Mouse (Mus musculus): ENCODE data around the gene Ntpcr. TPM values are rescaled to one million over a fixed set of nuclear protein-coding genes. Genes with fewer than 3 reads are reported as not detected.

Gene Ntpcr
- polyA plus RNA-seq (2015; fragmentation: Nextera tagmentation; extraction: Ambion mirVana): 30.6 and 32.7 TPM in 2 replicates

DNA sequence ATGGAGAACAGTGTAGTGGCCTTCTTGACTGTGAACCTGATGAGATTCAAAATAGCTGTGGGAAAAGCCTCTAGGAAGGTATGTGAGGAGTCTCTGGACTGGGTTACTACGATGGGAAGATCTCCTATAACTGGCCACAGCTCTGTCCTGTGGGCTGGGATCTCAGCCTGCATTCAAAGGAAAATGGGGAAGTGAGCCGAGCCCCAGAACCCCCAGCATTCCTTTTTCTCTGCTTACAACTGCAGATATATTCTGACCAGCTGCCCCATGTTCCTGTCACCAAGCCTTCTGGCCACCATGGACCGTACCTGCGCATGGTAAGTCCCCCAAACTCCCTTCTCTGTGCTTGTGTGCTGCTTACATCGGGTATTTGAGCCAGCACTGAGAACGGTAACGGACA lies at the start of gene Ntpcr:
TSS of gene Ntpcr (plus strand) at position 218 of the 400 bp plus-strand sequence.
- H3K9me3 ChIP-seq: no peaks in the 10 kb centered on the region
- H3K27me3 ChIP-seq: no peaks in the 10 kb centered on the region
- no peak within 1 kb of the TSS for H3K4me2 ChIP-seq
- ATAC-seq (ENCODE audit: borderline replicate concordance, extremely low read depth, low FRiP score, low TSS enrichment): no peak
- 69% methylated on average over 7 of the region's 7 CpGs for whole genome bisulfite sequencing
- H3K36me3 ChIP-seq: no peaks in the 10 kb centered on the region
- no peak within 1 kb of the TSS for H3K27ac ChIP-seq
- no peak within 1 kb of the TSS for H3K9ac ChIP-seq
- peaks cover 21% of the 10 kb centered on the region for H3K4me1 ChIP-seq
- H3K4me3 ChIP-seq: no peak within 1 kb of the TSS

GRCm38 (mm10) chr8:125680851-125681408 lies 48.8 kb upstream of the Ntpcr start:
- ATAC-seq (ENCODE audit: borderline replicate concordance, extremely low read depth, low FRiP score, low TSS enrichment): no peak
- H3K4me1 ChIP-seq: no peaks in the 10 kb centered on the region
- 50% methylated on average over 8 of the region's 8 CpGs for WGBS
- no peak overlapping the region for H3K4me2 ChIP-seq
- H3K36me3 ChIP-seq: no peaks in the 10 kb centered on the region
- no peak overlapping the region for H3K27ac ChIP-seq
- H3K9ac ChIP-seq: no peak overlapping the region
- H3K9me3 ChIP-seq: no peaks in the 10 kb centered on the region
- no peak overlapping the region for H3K4me3 ChIP-seq
- H3K27me3 ChIP-seq: no peaks in the 10 kb centered on the region

DNA sequence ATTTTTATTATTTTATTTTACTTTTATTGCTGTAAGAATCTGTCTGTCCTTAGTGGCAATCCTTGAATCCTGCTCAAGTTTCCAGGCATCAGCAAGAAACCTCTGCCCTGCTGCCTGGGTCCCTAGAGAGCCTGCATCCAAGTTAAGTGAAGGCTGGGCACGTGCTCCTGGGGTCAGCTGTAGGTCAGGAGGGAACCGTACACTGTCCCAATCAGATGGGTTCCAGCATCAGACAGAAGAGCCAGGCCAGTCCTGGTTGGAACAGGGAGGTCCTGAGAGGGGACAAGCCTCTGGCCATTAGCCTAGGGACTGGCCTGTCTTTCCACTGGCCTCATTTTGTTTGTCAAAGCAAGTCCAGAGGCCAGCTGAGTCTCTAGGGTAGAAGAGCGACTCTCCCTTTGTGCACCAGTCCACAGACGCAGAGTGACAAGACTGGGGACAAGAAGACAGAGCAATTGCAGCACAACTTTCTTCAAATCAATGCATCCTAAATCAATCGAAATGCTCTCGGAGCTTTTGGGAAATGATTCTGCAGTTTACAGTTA lies 44.5 kb upstream of the Ntpcr start:
- WGBS: 66% methylated on average over 6 of the region's 6 CpGs
- H3K9ac ChIP-seq: no peak overlapping the region
- H3K27ac ChIP-seq: no peak overlapping the region
- no peak overlapping the region for H3K4me2 ChIP-seq
- no peaks in the 10 kb centered on the region for H3K36me3 ChIP-seq
- no peaks in the 10 kb centered on the region for H3K27me3 ChIP-seq
- ATAC-seq (ENCODE audit: borderline replicate concordance, extremely low read depth, low FRiP score, low TSS enrichment): no peak
- H3K4me1 ChIP-seq: peaks cover 7% of the 10 kb centered on the region; the same call in 1 of the 2 replicates
- no peak overlapping the region for H3K4me3 ChIP-seq
- H3K9me3 ChIP-seq: no peaks in the 10 kb centered on the region

GRCm38 (mm10) chr8:125686221-125686865 lies 43.4 kb upstream of the Ntpcr start:
- peaks cover 7% of the 10 kb centered on the region; the same call in 1 of the 2 replicates for H3K4me1 ChIP-seq
- 40% methylated on average over 9 of the region's 9 CpGs for WGBS
- peak; percentile 27; the same call in 1 of the 2 replicates for ATAC-seq (ENCODE audit: borderline replicate concordance, extremely low read depth, low FRiP score, low TSS enrichment)
- H3K27me3 ChIP-seq: no peaks in the 10 kb centered on the region
- H3K9ac ChIP-seq: no peak overlapping the region
- H3K4me2 ChIP-seq: no peak overlapping the region
- H3K36me3 ChIP-seq: no peaks in the 10 kb centered on the region
- H3K9me3 ChIP-seq: no peaks in the 10 kb centered on the region
- no peak overlapping the region for H3K27ac ChIP-seq
- H3K4me3 ChIP-seq: no peak overlapping the region

GRCm38 (mm10) chr8:125690166-125690915 lies 39.4 kb upstream of the Ntpcr start:
- Histone ChIP-seq H3K36me3 (no peaks in the 10 kb centered on the region), H3K9ac (no peak overlapping the region), H3K27ac (no peak overlapping the region), H3K4me2 (no peak overlapping the region), H3K27me3 (no peaks in the 10 kb centered on the region), H3K9me3 (no peaks in the 10 kb centered on the region), H3K4me1 (peaks cover 7% of the 10 kb centered on the region; the same call in 1 of the 2 replicates), H3K4me3 (no peak overlapping the region)
- no peak for ATAC-seq (ENCODE audit: borderline replicate concordance, extremely low read depth, low FRiP score, low TSS enrichment)
- WGBS: 76% methylated on average over 15 of the region's 15 CpGs

DNA sequence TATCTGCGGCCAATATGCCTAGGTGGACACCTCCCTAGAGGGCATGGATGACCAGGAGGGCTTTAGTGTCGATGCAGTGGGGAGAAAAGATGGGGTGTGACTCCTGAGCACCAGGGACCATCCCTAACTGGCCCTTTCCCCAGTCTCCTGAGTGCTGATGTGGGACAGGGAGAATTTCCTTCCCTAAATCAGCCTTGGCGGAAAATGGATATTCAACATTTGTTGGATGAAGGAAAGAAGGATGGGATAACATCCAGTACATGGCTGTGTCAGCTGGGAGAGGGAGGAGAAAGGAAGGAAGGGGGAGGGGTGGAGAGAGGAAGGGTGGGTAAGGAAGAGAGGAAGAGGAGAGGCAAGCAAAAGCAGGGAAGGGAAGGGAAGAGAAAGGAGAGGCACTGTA lies 38.8 kb upstream of the Ntpcr start:
- Histone ChIP-seq H3K36me3 (no peaks in the 10 kb centered on the region), H3K9ac (no peak overlapping the region), H3K9me3 (no peaks in the 10 kb centered on the region), H3K4me2 (no peak overlapping the region), H3K27ac (no peak overlapping the region), H3K4me3 (no peak overlapping the region), H3K4me1 (peaks cover 7% of the 10 kb centered on the region; the same call in 1 of the 2 replicates), H3K27me3 (no peaks in the 10 kb centered on the region)
- 86% methylated on average over 3 of the region's 3 CpGs for WGBS
- no peak for ATAC-seq (ENCODE audit: borderline replicate concordance, extremely low read depth, low FRiP score, low TSS enrichment)

DNA sequence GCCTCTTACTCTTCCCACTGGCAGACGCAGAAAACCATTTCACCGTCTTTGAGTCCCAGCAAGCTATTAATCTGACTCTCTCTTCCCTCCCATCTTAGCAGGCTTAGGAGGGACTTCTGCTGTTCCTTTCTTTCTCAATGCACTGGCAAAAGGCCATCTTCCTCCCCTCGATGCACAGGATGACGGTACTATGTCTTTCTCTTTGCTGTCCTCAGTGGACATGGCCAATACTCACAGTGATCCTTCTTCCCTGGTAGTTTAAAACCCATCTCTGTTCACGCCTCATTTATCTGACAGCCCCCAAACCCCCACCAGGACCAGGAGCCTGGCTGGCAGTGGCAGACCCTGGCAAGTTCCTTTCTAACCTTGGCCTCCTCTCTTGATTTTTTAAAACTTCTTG lies 37.3 kb upstream of the Ntpcr start:
- Histone ChIP-seq H3K4me3 (no peak overlapping the region), H3K4me1 (no peaks in the 10 kb centered on the region), H3K4me2 (no peak overlapping the region), H3K9me3 (no peaks in the 10 kb centered on the region), H3K9ac (no peak overlapping the region), H3K36me3 (no peaks in the 10 kb centered on the region), H3K27me3 (no peaks in the 10 kb centered on the region), H3K27ac (no peak overlapping the region)
- ATAC-seq (ENCODE audit: borderline replicate concordance, extremely low read depth, low FRiP score, low TSS enrichment): no peak
- WGBS: 43% methylated on average over 5 of the region's 5 CpGs

DNA sequence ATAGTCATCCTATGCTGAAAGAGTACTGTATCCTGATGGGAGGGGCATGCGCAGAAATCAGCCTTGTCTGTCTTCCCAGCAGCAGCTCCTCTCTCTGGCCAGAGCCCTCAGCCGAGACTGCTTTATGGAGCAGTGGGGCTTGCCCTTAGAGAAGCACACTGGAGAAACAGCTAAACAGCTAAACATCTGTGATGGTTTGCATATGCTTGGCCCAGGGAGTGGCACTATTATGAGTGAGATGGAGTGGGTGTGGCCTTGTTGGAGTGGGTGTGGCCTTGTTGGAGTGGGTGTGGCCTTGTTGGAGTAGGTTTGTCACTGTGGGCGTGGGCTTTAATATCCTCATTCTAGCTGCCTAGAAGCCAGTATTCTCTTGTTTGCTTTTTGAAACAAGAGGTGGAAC lies 36.6 kb upstream of the Ntpcr start:
- Histone ChIP-seq H3K36me3 (no peaks in the 10 kb centered on the region), H3K9me3 (no peaks in the 10 kb centered on the region), H3K4me3 (no peak overlapping the region), H3K4me1 (no peaks in the 10 kb centered on the region), H3K27ac (no peak overlapping the region), H3K4me2 (no peak overlapping the region), H3K9ac (no peak overlapping the region), H3K27me3 (no peaks in the 10 kb centered on the region)
- 81% methylated on average over 3 of the region's 3 CpGs for WGBS
- no peak for ATAC-seq (ENCODE audit: borderline replicate concordance, extremely low read depth, low FRiP score, low TSS enrichment)

DNA sequence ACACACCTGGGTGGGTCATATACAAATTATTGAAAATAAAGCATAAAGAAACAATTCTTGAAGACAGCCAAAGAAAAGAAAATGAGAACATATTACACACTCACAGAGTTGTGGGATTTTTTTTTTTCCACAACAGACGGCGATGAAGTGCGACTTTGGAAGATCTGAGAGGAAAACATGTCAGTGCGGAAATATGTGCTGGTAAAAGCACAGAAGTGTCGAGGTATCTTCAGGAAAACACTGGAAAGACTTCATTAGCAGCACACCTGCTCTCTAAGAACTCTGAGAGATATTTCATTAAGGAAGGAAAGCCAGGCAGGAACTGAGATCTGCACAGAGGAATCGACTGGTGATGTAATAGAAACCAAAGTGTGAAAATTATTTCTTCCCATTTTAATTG lies 33.8 kb upstream of the Ntpcr start:
- Histone ChIP-seq H3K4me2 (no peak overlapping the region), H3K27me3 (no peaks in the 10 kb centered on the region), H3K9me3 (no peaks in the 10 kb centered on the region), H3K27ac (no peak overlapping the region), H3K9ac (no peak overlapping the region), H3K36me3 (no peaks in the 10 kb centered on the region), H3K4me3 (no peak overlapping the region), H3K4me1 (no peaks in the 10 kb centered on the region)
- no peak for ATAC-seq (ENCODE audit: borderline replicate concordance, extremely low read depth, low FRiP score, low TSS enrichment)
- 67% methylated on average over 6 of the region's 6 CpGs for WGBS

DNA sequence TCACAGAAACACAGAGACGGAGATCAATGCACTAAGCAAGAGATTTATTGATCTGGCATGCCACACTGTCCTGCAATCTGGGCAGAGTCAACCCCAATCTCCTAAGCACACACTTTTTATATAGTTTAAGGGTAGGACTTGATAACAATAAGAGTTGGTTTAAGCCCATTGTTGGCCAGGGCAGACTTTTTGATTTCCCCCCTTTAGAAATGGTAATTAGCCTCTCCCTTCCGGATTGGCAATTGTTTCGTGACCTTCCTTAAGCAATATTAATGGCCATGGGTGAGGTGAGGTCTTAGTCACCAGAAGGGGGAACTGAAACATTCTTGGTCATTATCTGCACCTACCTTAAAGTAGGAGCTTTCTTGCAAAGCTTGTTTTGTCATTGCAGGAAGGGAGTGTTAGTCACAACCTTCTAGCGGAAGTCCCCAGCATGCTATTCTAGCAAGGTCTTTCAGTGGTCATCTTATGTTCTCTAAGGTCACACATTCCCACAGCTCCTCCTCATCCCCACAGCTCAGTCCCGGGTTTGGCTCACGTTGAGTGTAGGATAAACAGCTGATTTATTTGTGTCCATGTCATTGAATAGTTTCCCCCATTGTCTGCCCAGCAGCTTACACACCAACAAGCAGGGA lies 30.3 kb upstream of the Ntpcr start:
- no peaks in the 10 kb centered on the region for H3K27me3 ChIP-seq
- no peak for ATAC-seq (ENCODE audit: borderline replicate concordance, extremely low read depth, low FRiP score, low TSS enrichment)
- H3K9me3 ChIP-seq: no peaks in the 10 kb centered on the region
- no peak overlapping the region for H3K4me2 ChIP-seq
- H3K27ac ChIP-seq: no peak overlapping the region
- no peaks in the 10 kb centered on the region for H3K36me3 ChIP-seq
- H3K4me3 ChIP-seq: no peak overlapping the region
- 72% methylated on average over 6 of the region's 6 CpGs for WGBS
- H3K9ac ChIP-seq: no peak overlapping the region
- H3K4me1 ChIP-seq: no peaks in the 10 kb centered on the region

- no peak overlapping the region for H3K27ac ChIP-seq
- no peaks in the 10 kb centered on the region for H3K27me3 ChIP-seq
- H3K4me3 ChIP-seq: no peak overlapping the region
- H3K9ac ChIP-seq: no peak overlapping the region
- H3K36me3 ChIP-seq: no peaks in the 10 kb centered on the region
- no peaks in the 10 kb centered on the region for H3K4me1 ChIP-seq
- ATAC-seq (ENCODE audit: borderline replicate concordance, extremely low read depth, low FRiP score, low TSS enrichment): no peak
- no peaks in the 10 kb centered on the region for H3K9me3 ChIP-seq
- 73% methylated on average over 7 of the region's 7 CpGs for WGBS
- no peak overlapping the region for H3K4me2 ChIP-seq
Measured at GRCm38 (mm10) chr8:125700407-125700806, 29.4 kb upstream of the Ntpcr start.
